Mouse (Mus musculus) liver, postnatal 0 days (tissue): ENCODE data around the gene Tmem121. TPM values are rescaled to one million over a fixed set of nuclear protein-coding genes. Genes with fewer than 3 reads are reported as not detected.
"Not testable (repeated sequence)": the region's sequence is repeated elsewhere in the genome, so short reads cannot be mapped to it uniquely, and the experiment has no call there.

Source experiments
- ATAC-seq: fragments of 200-750 bp; cut with Nextera tagmentation; 2 replicates; pipeline ENCODE4 v1.8.0; 2017; ENCODE audit warnings: mild to moderate bottlenecking, moderate library complexity
- DNase-seq: peaks from one replicate; pipeline ENCODE4 v3.0.0-alpha.2; 2016
- H3K27ac ChIP-seq: fragments of 300-500 bp; sonication (generic); 2 replicates; pipeline ENCODE4 v1.5.1; 2014; ENCODE audit warnings: antibody characterized with exemption, moderate library complexity, mild to moderate bottlenecking, low read depth
- H3K27me3 ChIP-seq: fragments of 300-500 bp; sonication (generic); 2 replicates; pipeline ENCODE4 v1.6.1; 2014; ENCODE audit warnings: low read length, control low read depth, mixed read lengths; ENCODE audit not compliant: insufficient read depth
- H3K36me3 ChIP-seq: fragments of 300-500 bp; sonication (generic); replicated peaks from 2 replicates; pipeline ENCODE4 v1.6.1; 2014; ENCODE audit warnings: mild to moderate bottlenecking, control low read depth, low read length, moderate library complexity, mixed read lengths; ENCODE audit not compliant: insufficient read depth
- H3K4me1 ChIP-seq: fragments of 300-500 bp; sonication (generic); 2 replicates; pipeline ENCODE4 v1.6.1; 2014; ENCODE audit warnings: antibody characterized with exemption, mild to moderate bottlenecking, control low read depth; ENCODE audit not compliant: insufficient read depth
- H3K4me2 ChIP-seq: fragments of 300-500 bp; sonication (generic); 2 replicates; pipeline ENCODE4 v1.6.1; 2014; ENCODE audit warnings: low read depth, mild to moderate bottlenecking, low read length, moderate library complexity, mixed read lengths
- H3K4me3 ChIP-seq: fragments of 300-500 bp; sonication (generic); 2 replicates; pipeline ENCODE4 v1.5.1; 2014; ENCODE audit warnings: low read depth, low read length
- H3K9ac ChIP-seq: fragments of 300-500 bp; sonication (generic); replicated peaks from 2 replicates; pipeline ENCODE4 v1.6.1; 2014; ENCODE audit warnings: mild to moderate bottlenecking, moderate library complexity
- H3K9me3 ChIP-seq: fragments of 300-500 bp; sonication (generic); 2 replicates; pipeline ENCODE4 v1.6.1; 2016; ENCODE audit warnings: mild to moderate bottlenecking, control low read depth, low read length, mixed read lengths
- CTCF ChIP-seq: sonication (generic); IDR thresholded peaks from 2 replicates; pipeline ENCODE4 v1.5.1; 2016; ENCODE audit warnings: antibody characterized with exemption, low read depth
- EP300 ChIP-seq: IDR thresholded peaks from 2 replicates; pipeline ENCODE4 v1.6.1; 2016; ENCODE audit warnings: antibody characterized with exemption, low read depth, mild to moderate bottlenecking
- WGBS: fragments of 180-500 bp; shearing (Covaris S2); extraction: QIAGEN DNeasy Blood & Tissue Kit; methylation state at CpG from one replicate; pipeline ENCODE4 v1.1.7; 2014; ENCODE audit not compliant: insufficient replicate concordance; 5-methylcytosine and 5-hydroxymethylcytosine counted together
- polyA plus RNA-seq: library from polyadenylated mRNA; unstranded; fragments of >200 nt; fragmentation: Nextera tagmentation; extraction: Ambion mirVana; gene quantifications from 2 replicates; pipeline ENCODE4 v1.2.1, GENCODE M21; 2015

Tmem121 gene
- polyA plus RNA-seq, 1 experiment from 2014 or later: 0.21 TPM

DNA sequence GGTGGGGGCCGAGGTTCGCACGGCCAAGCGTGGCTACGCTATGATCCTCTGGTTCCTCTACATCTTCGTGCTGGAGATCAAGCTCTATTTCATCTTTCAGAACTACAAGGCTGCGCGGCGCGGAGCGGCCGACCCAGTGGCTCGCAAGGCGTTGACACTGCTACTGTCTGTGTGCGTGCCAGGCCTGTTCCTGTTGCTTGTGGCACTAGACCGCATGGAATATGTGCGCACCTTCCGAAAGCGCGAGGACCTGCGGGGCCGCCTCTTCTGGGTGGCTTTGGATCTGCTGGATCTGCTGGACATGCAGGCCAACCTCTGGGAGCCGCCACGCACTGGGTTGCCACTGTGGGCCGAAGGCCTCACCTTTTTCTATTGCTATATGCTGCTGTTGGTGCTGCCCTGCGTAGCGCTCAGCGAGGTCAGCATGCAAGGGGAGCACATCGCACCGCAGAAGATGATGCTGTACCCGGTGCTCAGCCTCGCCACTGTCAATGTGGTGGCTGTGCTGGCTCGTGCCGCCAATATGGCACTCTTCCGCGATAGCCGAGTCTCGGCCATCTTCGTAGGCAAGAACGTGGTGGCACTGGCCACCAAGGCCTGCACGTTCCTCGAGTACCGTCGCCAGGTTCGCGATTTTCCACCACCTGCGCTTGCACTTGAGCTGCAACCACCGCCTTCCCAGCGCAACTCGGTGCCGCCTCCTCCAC, 2.8 kb downstream of the Tmem121 start:
- Histone ChIP-seq H3K4me2 (no peak overlapping the region), H3K4me3 (no peak overlapping the region; the same call in 1 of the 2 replicates), H3K4me1 (peaks cover 10% of the 10 kb centered on the region; the same call in 1 of the 2 replicates)

DNA sequence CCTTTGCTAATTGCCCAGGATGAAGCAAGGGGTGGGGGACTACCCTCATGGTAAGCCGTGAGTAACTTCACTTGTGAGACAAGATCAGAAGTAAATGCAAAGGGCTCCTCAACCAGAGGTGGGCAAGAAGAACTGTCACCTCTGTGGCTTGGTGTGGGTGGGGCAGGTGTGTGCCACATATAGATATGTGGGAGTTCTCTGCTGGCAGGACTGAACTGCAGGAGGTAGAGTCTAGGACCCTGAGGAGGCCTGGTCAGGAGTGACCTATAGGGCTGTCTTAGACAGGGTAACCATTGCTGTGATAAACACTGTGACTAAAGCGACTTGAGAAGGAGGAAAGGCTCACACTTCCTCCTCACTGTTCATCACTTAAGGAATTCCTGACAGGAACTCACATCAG, 7.7 kb downstream of the Tmem121 start:
- no peak overlapping the region for H3K9ac ChIP-seq
- TF ChIP-seq CTCF (no peak), EP300 (no peak)
- H3K4me2 ChIP-seq: no peak overlapping the region
- H3K27me3 ChIP-seq: no peaks in the 10 kb centered on the region
- H3K9me3 ChIP-seq: no peaks in the 10 kb centered on the region; the same call in 1 of the 2 replicates
- H3K36me3 ChIP-seq: no peaks in the 10 kb centered on the region
- DNase-seq (no peak), ATAC-seq (no peak)
- H3K4me1 ChIP-seq: no peaks in the 10 kb centered on the region
- no peak overlapping the region for H3K4me3 ChIP-seq
- H3K27ac ChIP-seq: no peak overlapping the region
- WGBS: 33% methylated on average over 2 of the region's 2 CpGs

More for the DNA sequence above, 2.8 kb downstream of the Tmem121 start:
- no peak for TF ChIP-seq EP300
- WGBS: 89% methylated on average over 51 of the region's 51 CpGs
- Histone ChIP-seq H3K27ac (no peak overlapping the region), H3K9ac (no peak overlapping the region), H3K27me3 (peaks cover 29% of the 10 kb centered on the region), H3K9me3 (no peaks in the 10 kb centered on the region), H3K36me3 (no peaks in the 10 kb centered on the region)
- DNase-seq (no peak), ATAC-seq (no peak)

DNA sequence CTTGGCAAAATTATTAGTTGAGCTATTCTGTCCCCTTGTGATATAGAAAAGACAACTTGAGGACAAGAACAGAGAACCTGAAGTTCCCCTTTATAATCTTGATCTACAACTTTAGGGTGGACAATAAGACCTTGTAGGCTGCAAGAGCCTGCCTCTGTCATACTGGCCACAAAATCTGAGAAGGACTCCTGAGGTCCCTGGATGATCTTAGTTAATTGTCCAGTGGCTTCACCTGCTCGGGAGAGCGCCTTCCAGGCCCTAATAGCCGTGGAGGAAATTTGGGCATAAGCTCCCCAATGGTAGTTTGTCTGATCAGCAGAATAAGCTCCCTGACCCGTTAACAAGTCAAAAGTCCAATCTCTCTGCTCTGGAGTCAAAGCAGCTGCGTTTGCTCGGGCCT, 13.4 kb downstream of the Tmem121 start:
- ATAC-seq, H3K9ac ChIP-seq, H3K27ac ChIP-seq, H3K4me1 ChIP-seq, H3K9me3 ChIP-seq, H3K4me2 ChIP-seq, H3K27me3 ChIP-seq, H3K4me3 ChIP-seq, H3K36me3 ChIP-seq, DNase-seq: not testable (repeated sequence)
- 93% methylated on average over 3 of the region's 6 CpGs for WGBS

DNA sequence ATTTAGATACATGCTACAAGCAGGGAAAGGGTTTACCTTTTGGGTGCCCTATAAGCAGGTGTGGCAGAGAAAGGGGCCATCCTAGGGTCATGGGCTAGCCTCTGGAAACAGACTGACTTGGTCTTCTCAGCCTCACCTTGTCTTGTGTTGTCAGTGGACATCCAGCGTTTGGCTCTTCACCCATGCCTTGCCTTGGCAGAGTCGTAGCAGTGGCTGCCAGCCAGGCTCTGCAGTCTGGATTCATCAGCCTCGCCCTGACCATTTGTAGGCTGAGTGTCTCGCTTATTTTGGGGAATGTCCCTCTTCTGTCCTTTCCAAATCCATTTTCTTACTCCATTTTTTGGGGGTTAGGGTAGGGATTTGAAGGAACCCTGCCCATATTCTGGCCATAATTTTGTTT, 15.6 kb downstream of the Tmem121 start:
- DNase-seq (no peak), ATAC-seq (no peak)
- no peak overlapping the region for H3K4me3 ChIP-seq
- no peak overlapping the region for H3K27ac ChIP-seq
- WGBS: 82% methylated on average over 4 of the region's 4 CpGs
- TF ChIP-seq CTCF (no peak), EP300 (no peak)
- H3K4me1 ChIP-seq: no peaks in the 10 kb centered on the region
- H3K36me3 ChIP-seq: no peaks in the 10 kb centered on the region
- no peaks in the 10 kb centered on the region for H3K9me3 ChIP-seq
- H3K27me3 ChIP-seq: no peaks in the 10 kb centered on the region
- H3K9ac ChIP-seq: no peak overlapping the region
- no peak overlapping the region for H3K4me2 ChIP-seq

DNA sequence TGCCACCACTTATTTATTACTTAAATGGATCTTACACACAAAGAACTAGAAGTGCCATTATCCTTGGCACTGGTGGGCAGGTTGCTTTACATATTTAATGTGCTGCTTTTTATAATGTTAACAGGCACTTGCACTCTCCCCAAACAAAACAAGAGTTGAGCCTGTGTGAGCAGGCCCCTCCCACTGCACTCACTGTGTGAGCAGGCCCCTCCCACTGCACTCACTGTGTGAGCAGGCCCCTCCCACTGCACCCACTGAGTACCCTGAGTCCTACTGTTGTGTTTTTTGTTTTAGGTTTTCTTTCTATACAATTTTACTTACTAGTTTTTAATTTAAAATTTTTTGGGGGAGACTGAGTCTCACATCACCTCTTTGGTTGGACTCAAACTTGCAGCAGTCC, 16.3 kb downstream of the Tmem121 start:
- DNase-seq (no peak), ATAC-seq (no peak)
- Histone ChIP-seq H3K27ac (no peak overlapping the region), H3K4me2 (no peak overlapping the region), H3K36me3 (no peaks in the 10 kb centered on the region), H3K4me3 (no peak overlapping the region), H3K4me1 (no peaks in the 10 kb centered on the region), H3K27me3 (no peaks in the 10 kb centered on the region), H3K9ac (no peak overlapping the region), H3K9me3 (no peaks in the 10 kb centered on the region)
- TF ChIP-seq EP300: no peak
- no peak for TF ChIP-seq CTCF

DNA sequence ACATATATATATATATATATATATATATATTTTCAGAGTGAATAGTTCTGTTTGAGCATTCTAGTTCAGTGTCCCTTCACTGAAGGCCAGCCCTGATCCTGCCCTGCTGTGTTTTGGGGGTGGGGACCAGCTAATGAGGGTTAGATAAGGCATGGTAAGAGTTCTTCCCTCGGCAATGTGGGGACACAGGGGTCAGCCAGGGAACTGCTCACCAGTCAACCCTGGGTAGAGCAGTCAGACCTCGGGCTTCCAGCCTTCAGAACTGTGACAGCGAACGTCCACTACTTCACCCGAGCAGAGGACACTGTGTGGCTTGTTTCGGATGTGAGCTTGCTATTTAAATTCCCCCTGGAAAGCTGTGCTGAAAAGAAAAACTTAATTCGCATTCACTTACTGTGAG, 17.8 kb downstream of the Tmem121 start:
- Histone ChIP-seq H3K27ac (no peak overlapping the region), H3K27me3 (no peaks in the 10 kb centered on the region), H3K4me1 (no peaks in the 10 kb centered on the region), H3K36me3 (no peaks in the 10 kb centered on the region), H3K9ac (no peak overlapping the region), H3K4me2 (no peak overlapping the region), H3K9me3 (no peaks in the 10 kb centered on the region), H3K4me3 (no peak overlapping the region)
- ATAC-seq (no peak), DNase-seq (no peak)
- whole genome bisulfite sequencing: 75% methylated on average over 7 of the region's 7 CpGs
- TF ChIP-seq CTCF (no peak), EP300 (no peak)
